Mouse (Mus musculus): ENCODE data around the gene Ctsk. TPM values are rescaled to one million over a fixed set of nuclear protein-coding genes. Genes with fewer than 3 reads are reported as not detected.
A peak's percentile ranks its signal among the peaks of the same experiment; 100 is the strongest.

The Ctsk gene
- polyA plus RNA-seq, 1 experiment from 2014 or later, result 7.9 TPM

DNA sequence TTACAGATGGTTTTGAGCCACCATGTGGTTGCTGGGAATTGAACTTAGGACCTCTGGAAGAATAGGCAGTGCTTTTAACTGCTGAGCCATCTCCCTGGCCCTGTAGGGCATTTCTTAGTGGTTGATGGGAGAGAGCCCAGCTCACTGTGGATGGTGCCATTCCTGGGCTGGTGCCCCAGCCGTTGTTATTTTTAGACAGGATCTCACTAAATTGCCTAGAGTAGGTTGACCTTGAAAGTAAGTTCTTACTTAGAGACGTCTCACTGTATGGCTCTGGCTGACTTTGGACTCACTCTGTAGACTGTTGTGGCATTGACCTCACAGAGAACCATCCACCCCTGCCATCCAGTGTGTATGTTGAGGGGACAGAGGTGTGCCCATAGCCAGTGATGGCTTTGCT is 827 bp upstream of the Ctsk start:
- H3K36me3 ChIP-seq, result peaks cover 32% of the 10 kb centered on the region
- no peak overlapping the region for H3K4me3 ChIP-seq (replicated peaks)
- no peaks in the 10 kb centered on the region for H3K27me3 ChIP-seq
- peaks cover 25% of the 10 kb centered on the region for H3K4me1 ChIP-seq (replicated peaks)
- no peak for ATAC-seq (ENCODE audit: insufficient number of reproducible peaks, insufficient read depth, low FRiP score, low TSS enrichment, low read depth)
- WGBS, result 90% methylated on average over 2 of the region's 2 CpGs
- no peak overlapping the region for H3K9ac ChIP-seq (replicated peaks)
- H3K27ac ChIP-seq, result no peak overlapping the region; the same call in 1 of the 2 replicates
- H3K4me2 ChIP-seq, result no peak overlapping the region
- H3K9me3 ChIP-seq, result no peaks in the 10 kb centered on the region

- Histone ChIP-seq H3K27ac (peak overlapping the region; percentile 78), H3K4me1 (replicated peaks) (peaks cover 22% of the 10 kb centered on the region), H3K36me3 (peaks cover 19% of the 10 kb centered on the region), H3K27me3 (no peaks in the 10 kb centered on the region), H3K9ac (replicated peaks) (peak overlapping the region; percentile 42), H3K4me2 (peak overlapping the region; percentile 52), H3K4me3 (replicated peaks) (peak overlapping the region; percentile 25), H3K9me3 (no peaks in the 10 kb centered on the region)
- 12% methylated on average over 10 of the region's 10 CpGs for WGBS
- no peak; the same call in 1 of the 2 replicates for ATAC-seq (ENCODE audit: insufficient number of reproducible peaks, insufficient read depth, low FRiP score, low TSS enrichment, low read depth)
Observed at GRCm38 (mm10) chr3:95499496-95500140, 562 bp downstream of the Ctsk start.

GRCm38 (mm10) chr3:95502312-95502711 is 3.3 kb downstream of the Ctsk start:
- Histone ChIP-seq H3K27me3 (no peaks in the 10 kb centered on the region), H3K9ac (replicated peaks) (no peak overlapping the region), H3K36me3 (peaks cover 8% of the 10 kb centered on the region; the same call in 1 of the 2 replicates), H3K4me2 (no peak overlapping the region), H3K9me3 (no peaks in the 10 kb centered on the region), H3K27ac (no peak overlapping the region), H3K4me1 (replicated peaks) (peaks cover 22% of the 10 kb centered on the region), H3K4me3 (replicated peaks) (no peak overlapping the region)
- 64% methylated on average over 2 of the region's 2 CpGs for WGBS
- ATAC-seq (ENCODE audit: insufficient number of reproducible peaks, insufficient read depth, low FRiP score, low TSS enrichment, low read depth), result no peak

- H3K4me1 ChIP-seq (replicated peaks), result no peaks in the 10 kb centered on the region
- ATAC-seq (ENCODE audit: insufficient number of reproducible peaks, insufficient read depth, low FRiP score, low TSS enrichment, low read depth), result no peak
- H3K27me3 ChIP-seq, result no peaks in the 10 kb centered on the region
- H3K9ac ChIP-seq (replicated peaks), result no peak overlapping the region
- H3K36me3 ChIP-seq, result peaks cover 12% of the 10 kb centered on the region; the same call in 1 of the 2 replicates
- no peaks in the 10 kb centered on the region for H3K9me3 ChIP-seq
- H3K4me3 ChIP-seq (replicated peaks), result no peak overlapping the region
- no peak overlapping the region for H3K27ac ChIP-seq
- WGBS, result 62% methylated on average over 6 of the region's 6 CpGs
- no peak overlapping the region for H3K4me2 ChIP-seq
Observed at GRCm38 (mm10) chr3:95509348-95509747, 10.3 kb downstream of the Ctsk start.

DNA sequence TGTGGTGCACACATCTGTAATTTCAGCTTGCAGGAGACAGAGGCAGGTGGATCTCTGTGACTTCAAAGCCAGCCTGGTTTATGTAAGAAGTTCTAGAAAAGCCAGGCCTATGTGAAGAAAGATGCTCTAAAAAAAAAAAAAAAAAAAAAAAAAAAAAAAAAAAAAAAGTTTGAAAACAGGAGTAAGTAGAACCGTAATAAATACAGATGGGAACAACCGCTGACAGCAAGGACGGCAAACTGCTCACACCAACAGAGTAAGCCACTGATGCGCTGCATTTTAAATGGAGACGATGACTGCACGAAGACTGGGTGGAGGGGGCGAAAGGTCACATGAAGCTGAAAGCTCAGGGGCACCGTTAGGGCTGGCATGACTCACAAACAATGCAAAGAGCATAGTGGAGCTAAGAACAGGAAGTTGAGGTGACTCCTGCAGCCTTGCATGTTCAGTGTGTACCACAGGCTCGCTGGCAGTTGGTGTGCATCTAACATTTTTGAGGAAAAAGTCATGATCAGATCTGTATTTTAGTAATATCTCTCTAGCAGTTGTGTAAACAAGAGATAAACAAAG is 12.6 kb downstream of the Ctsk start:
- Histone ChIP-seq H3K4me1 (replicated peaks) (no peaks in the 10 kb centered on the region), H3K4me2 (no peak overlapping the region), H3K4me3 (replicated peaks) (no peak overlapping the region), H3K27ac (no peak overlapping the region), H3K9me3 (no peaks in the 10 kb centered on the region), H3K27me3 (no peaks in the 10 kb centered on the region), H3K36me3 (peaks cover 8% of the 10 kb centered on the region; the same call in 1 of the 2 replicates), H3K9ac (replicated peaks) (no peak overlapping the region)
- WGBS, result 84% methylated on average over 9 of the region's 9 CpGs
- no peak for ATAC-seq (ENCODE audit: insufficient number of reproducible peaks, insufficient read depth, low FRiP score, low TSS enrichment, low read depth)

- Histone ChIP-seq H3K9ac (replicated peaks) (no peak overlapping the region), H3K27me3 (no peaks in the 10 kb centered on the region), H3K36me3 (no peaks in the 10 kb centered on the region), H3K27ac (no peak overlapping the region), H3K4me1 (replicated peaks) (0 out of 2 replicates have a peak, but pooled peaks cover 3% of the 10 kb centered on the region), H3K4me3 (replicated peaks) (no peak overlapping the region), H3K4me2 (no peak overlapping the region), H3K9me3 (no peaks in the 10 kb centered on the region)
- 89% methylated on average over 3 of the region's 3 CpGs for WGBS
- no peak for ATAC-seq (ENCODE audit: insufficient number of reproducible peaks, insufficient read depth, low FRiP score, low TSS enrichment, low read depth)
Observed at GRCm38 (mm10) chr3:95516614-95517041, 17.6 kb downstream of the Ctsk start.

DNA sequence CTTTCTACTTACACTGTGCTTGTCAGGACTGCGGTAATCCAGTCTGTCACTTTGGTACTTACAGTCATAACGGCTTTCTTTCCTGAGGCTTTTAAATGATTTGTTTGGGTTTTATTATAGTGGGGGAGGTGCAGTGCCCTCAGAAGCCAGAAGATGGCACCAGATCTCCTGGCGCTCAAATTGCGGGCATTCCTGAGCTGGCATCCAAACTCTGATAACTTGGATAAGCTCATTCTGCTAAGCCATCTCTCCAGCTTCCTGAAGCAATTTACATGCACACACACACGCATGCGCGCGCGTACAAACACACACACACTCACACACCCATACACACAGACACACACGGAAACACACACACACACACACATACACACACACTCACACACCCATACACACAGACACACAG is 18.4 kb downstream of the Ctsk start:
- H3K9me3 ChIP-seq, result no peaks in the 10 kb centered on the region
- no peak overlapping the region for H3K4me2 ChIP-seq
- H3K27ac ChIP-seq, result no peak overlapping the region
- ATAC-seq (ENCODE audit: insufficient number of reproducible peaks, insufficient read depth, low FRiP score, low TSS enrichment, low read depth), result no peak
- no peaks in the 10 kb centered on the region for H3K27me3 ChIP-seq
- no peak overlapping the region for H3K4me3 ChIP-seq (replicated peaks)
- no peak overlapping the region for H3K9ac ChIP-seq (replicated peaks)
- 0 out of 2 replicates have a peak, but pooled peaks cover 3% of the 10 kb centered on the region for H3K4me1 ChIP-seq (replicated peaks)
- no peaks in the 10 kb centered on the region for H3K36me3 ChIP-seq
- WGBS, result 28% methylated on average over 10 of the region's 10 CpGs

GRCm38 (mm10) chr3:95518891-95519290 is 19.8 kb downstream of the Ctsk start:
- Histone ChIP-seq H3K9me3 (no peaks in the 10 kb centered on the region), H3K27ac (no peak overlapping the region), H3K36me3 (no peaks in the 10 kb centered on the region), H3K4me3 (replicated peaks) (no peak overlapping the region), H3K4me2 (no peak overlapping the region), H3K9ac (replicated peaks) (no peak overlapping the region), H3K4me1 (replicated peaks) (0 out of 2 replicates have a peak, but pooled peaks cover 3% of the 10 kb centered on the region), H3K27me3 (no peaks in the 10 kb centered on the region)
- ATAC-seq (ENCODE audit: insufficient number of reproducible peaks, insufficient read depth, low FRiP score, low TSS enrichment, low read depth), result no peak
- WGBS, result 79% methylated on average over 7 of the region's 7 CpGs

DNA sequence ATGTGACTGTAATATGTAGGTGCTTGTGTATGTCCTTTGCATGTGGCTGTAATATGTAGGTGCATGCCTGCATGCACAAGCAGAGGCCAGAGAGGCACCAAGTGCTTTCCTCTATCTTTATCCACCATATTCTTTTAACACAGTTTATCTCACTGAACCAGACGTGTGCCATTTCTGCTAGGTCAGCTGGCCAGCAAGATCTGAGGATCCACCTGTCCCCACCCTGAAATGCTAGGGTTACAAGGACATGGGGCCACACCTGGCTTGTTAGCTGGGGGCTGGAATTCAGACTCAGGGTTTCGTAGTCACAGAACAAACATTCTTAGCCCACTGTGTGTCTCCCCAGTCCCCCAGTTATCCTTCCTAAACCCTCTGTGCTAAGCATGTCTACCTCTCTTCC is 20.3 kb downstream of the Ctsk start:
- Histone ChIP-seq H3K27me3 (no peaks in the 10 kb centered on the region), H3K36me3 (no peaks in the 10 kb centered on the region), H3K4me3 (replicated peaks) (no peak overlapping the region), H3K9me3 (no peaks in the 10 kb centered on the region), H3K27ac (no peak overlapping the region), H3K4me1 (replicated peaks) (0 out of 2 replicates have a peak, but pooled peaks cover 3% of the 10 kb centered on the region), H3K9ac (replicated peaks) (no peak overlapping the region), H3K4me2 (no peak overlapping the region)
- 74% methylated on average over 2 of the region's 2 CpGs for WGBS
- no peak for ATAC-seq (ENCODE audit: insufficient number of reproducible peaks, insufficient read depth, low FRiP score, low TSS enrichment, low read depth)

GRCm38 (mm10) chr3:95520100-95520499 is 21.0 kb downstream of the Ctsk start:
- H3K4me1 ChIP-seq (replicated peaks), result 0 out of 2 replicates have a peak, but pooled peaks cover 3% of the 10 kb centered on the region
- H3K9ac ChIP-seq (replicated peaks), result no peak overlapping the region
- ATAC-seq (ENCODE audit: insufficient number of reproducible peaks, insufficient read depth, low FRiP score, low TSS enrichment, low read depth), result no peak
- WGBS, result 83% methylated on average over 3 of the region's 3 CpGs
- H3K4me2 ChIP-seq, result no peak overlapping the region
- no peaks in the 10 kb centered on the region for H3K36me3 ChIP-seq
- no peaks in the 10 kb centered on the region for H3K9me3 ChIP-seq
- H3K27me3 ChIP-seq, result no peaks in the 10 kb centered on the region
- H3K27ac ChIP-seq, result no peak overlapping the region
- no peak overlapping the region for H3K4me3 ChIP-seq (replicated peaks)

- H3K27ac ChIP-seq, result no peak overlapping the region
- 0 out of 2 replicates have a peak, but pooled peaks cover 3% of the 10 kb centered on the region for H3K4me1 ChIP-seq (replicated peaks)
- no peak for ATAC-seq (ENCODE audit: insufficient number of reproducible peaks, insufficient read depth, low FRiP score, low TSS enrichment, low read depth)
- H3K4me2 ChIP-seq, result no peak overlapping the region
- 94% methylated on average over 10 of the region's 10 CpGs for WGBS
- H3K27me3 ChIP-seq, result no peaks in the 10 kb centered on the region
- no peak overlapping the region for H3K4me3 ChIP-seq (replicated peaks)
- H3K9me3 ChIP-seq, result no peaks in the 10 kb centered on the region
- H3K9ac ChIP-seq (replicated peaks), result no peak overlapping the region
- H3K36me3 ChIP-seq, result no peaks in the 10 kb centered on the region
Observed at GRCm38 (mm10) chr3:95521168-95521567, 22.1 kb downstream of the Ctsk start.
